Mouse (Mus musculus) cerebellum, adult 11-12 months (tissue): ENCODE data around the gene Lsr.
"Not testable (repeated sequence)": the region's sequence is repeated elsewhere in the genome, so short reads cannot be mapped to it uniquely, and the experiment has no call there.

Experiments
- DNase-seq: peaks from one replicate; pipeline ENCODE4 v3.0.0; 2022

Lsr gene

GRCm38 (mm10) chr7:30924071-30924470, 49.2 kb downstream of the Lsr start:
- no peak for DNase-seq

GRCm38 (mm10) chr7:30922490-30922889, 50.8 kb downstream of the Lsr start:
- DNase-seq: not testable (repeated sequence)

- DNase-seq: no peak
Measured at GRCm38 (mm10) chr7:30920217-30920616, 53.0 kb downstream of the Lsr start.

GRCm38 (mm10) chr7:30917219-30917618, 56.0 kb downstream of the Lsr start:
- no peak for DNase-seq

- DNase-seq: no peak
Measured at GRCm38 (mm10) chr7:30916713-30917112, 56.6 kb downstream of the Lsr start.

GRCm38 (mm10) chr7:30914732-30915131, 58.5 kb downstream of the Lsr start, which contains the start of gene Mag:
Mag (minus strand) TSS chr7:30914873.
- peak; percentile 27 for DNase-seq

- DNase-seq: no peak
Measured at GRCm38 (mm10) chr7:30909773-30910172, 63.5 kb downstream of the Lsr start.

- no peak for DNase-seq
Measured at GRCm38 (mm10) chr7:30908992-30909431, 64.3 kb downstream of the Lsr start.

GRCm38 (mm10) chr7:30908277-30908991, 64.8 kb downstream of the Lsr start:
- DNase-seq: no peak
